Mouse (Mus musculus): ENCODE results near the gene Epb41. TPM values are rescaled to one million over a fixed set of nuclear protein-coding genes. Genes with fewer than 3 reads are reported as not detected.
A peak's percentile ranks its signal among the peaks of the same experiment; 100 is the strongest.

Epb41 gene
- polyA plus RNA-seq, 1 experiment from 2014 or later, result 65.1 TPM

GRCm38 (mm10) chr4:131920595-131921351 is 154.3 kb downstream of the Epb41 start:
- H3K9me3 ChIP-seq (replicated peaks), result no peaks in the 10 kb centered on the region
- H3K4me2 ChIP-seq, result peak overlapping the region; percentile 89
- H3K4me3 ChIP-seq (replicated peaks), result peak overlapping the region; percentile 69
- peaks cover 12% of the 10 kb centered on the region for H3K36me3 ChIP-seq
- ATAC-seq (replicated peaks; ENCODE audit: low FRiP score), result peak; percentile 8
- under 1% methylated on average over 69 of the region's 76 CpGs for WGBS
- peak overlapping the region; percentile 86 for H3K27ac ChIP-seq
- H3K9ac ChIP-seq, result peak overlapping the region; percentile 60
- H3K27me3 ChIP-seq, result peaks cover 63% of the 10 kb centered on the region
- peaks cover 91% of the 10 kb centered on the region for H3K4me1 ChIP-seq

- Histone ChIP-seq H3K9me3 (replicated peaks) (no peaks in the 10 kb centered on the region), H3K27me3 (peaks cover 66% of the 10 kb centered on the region), H3K36me3 (peaks cover 6% of the 10 kb centered on the region), H3K4me1 (peaks cover 91% of the 10 kb centered on the region), H3K9ac (peak overlapping the region; percentile 60), H3K27ac (peak overlapping the region; percentile 86), H3K4me2 (peak overlapping the region; percentile 89), H3K4me3 (replicated peaks) (peak overlapping the region; percentile 69)
- ATAC-seq (replicated peaks; ENCODE audit: low FRiP score), result no peak; the same call in 1 of the 2 replicates
- WGBS, result 2% methylated on average over 51 of the region's 51 CpGs
Observed at GRCm38 (mm10) chr4:131920141-131920594, 155.0 kb downstream of the Epb41 start.

GRCm38 (mm10) chr4:131919506-131920140 is 155.5 kb downstream of the Epb41 start:
- Histone ChIP-seq H3K27ac (peak overlapping the region; percentile 86), H3K4me3 (replicated peaks) (peak overlapping the region; percentile 69), H3K27me3 (peaks cover 64% of the 10 kb centered on the region), H3K4me2 (peak overlapping the region; percentile 89), H3K9me3 (replicated peaks) (no peaks in the 10 kb centered on the region), H3K9ac (peak overlapping the region; percentile 60; the same call in 1 of the 2 replicates), H3K36me3 (peaks cover under 1% of the 10 kb centered on the region), H3K4me1 (peaks cover 90% of the 10 kb centered on the region)
- 19% methylated on average over 15 of the region's 15 CpGs for WGBS
- ATAC-seq (replicated peaks; ENCODE audit: low FRiP score), result no peak

GRCm38 (mm10) chr4:131918711-131919500 is 156.2 kb downstream of the Epb41 start:
- H3K27me3 ChIP-seq, result peaks cover 64% of the 10 kb centered on the region
- H3K4me2 ChIP-seq, result peak overlapping the region; percentile 89
- 0 out of 2 replicates have a peak overlapping the region, but pooled peaks have one; percentile 12 for H3K9ac ChIP-seq

DNA sequence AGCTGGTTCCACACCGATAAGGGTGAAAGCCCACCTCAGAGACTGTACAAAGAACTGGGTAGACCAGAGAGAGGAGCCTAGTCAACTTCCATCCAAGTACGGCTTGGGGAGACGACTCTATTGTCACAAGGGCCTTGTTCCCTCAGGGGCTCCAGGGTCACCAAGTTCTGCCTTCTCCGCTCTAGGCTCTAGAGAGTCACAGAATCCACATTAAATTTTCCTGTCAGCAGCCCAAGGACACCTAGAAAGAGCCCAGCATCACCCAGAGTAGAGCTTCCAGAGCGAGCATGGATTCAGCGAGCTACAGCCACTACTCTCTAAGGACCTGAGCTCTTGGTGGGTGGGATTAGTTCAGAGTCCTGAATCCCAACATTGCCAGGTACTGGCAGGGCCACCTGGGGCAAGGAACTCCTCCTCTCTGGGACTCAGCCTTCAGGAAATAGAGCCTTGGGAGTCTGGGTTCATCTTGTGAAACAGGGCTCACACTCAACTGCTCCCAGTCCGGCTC is 157.0 kb downstream of the Epb41 start:
- Histone ChIP-seq H3K4me1 (peaks cover 97% of the 10 kb centered on the region), H3K27me3 (peaks cover 64% of the 10 kb centered on the region), H3K9ac (no peak overlapping the region), H3K4me3 (replicated peaks) (no peak overlapping the region), H3K9me3 (replicated peaks) (no peaks in the 10 kb centered on the region), H3K36me3 (no peaks in the 10 kb centered on the region), H3K27ac (peak overlapping the region; percentile 86), H3K4me2 (peak overlapping the region; percentile 89; the same call in 1 of the 2 replicates)
- no peak for ATAC-seq (replicated peaks; ENCODE audit: low FRiP score)
- 62% methylated on average over 7 of the region's 7 CpGs for WGBS

More at GRCm38 (mm10) chr4:131918711-131919500, 156.2 kb downstream of the Epb41 start:
- Histone ChIP-seq H3K4me1 (peaks cover 90% of the 10 kb centered on the region), H3K4me3 (replicated peaks) (no peak overlapping the region), H3K36me3 (no peaks in the 10 kb centered on the region), H3K27ac (peak overlapping the region; percentile 86), H3K9me3 (replicated peaks) (no peaks in the 10 kb centered on the region)
- WGBS, result 12% methylated on average over 15 of the region's 15 CpGs
- peak; percentile 17; the same call in 1 of the 2 replicates for ATAC-seq (replicated peaks; ENCODE audit: low FRiP score)

DNA sequence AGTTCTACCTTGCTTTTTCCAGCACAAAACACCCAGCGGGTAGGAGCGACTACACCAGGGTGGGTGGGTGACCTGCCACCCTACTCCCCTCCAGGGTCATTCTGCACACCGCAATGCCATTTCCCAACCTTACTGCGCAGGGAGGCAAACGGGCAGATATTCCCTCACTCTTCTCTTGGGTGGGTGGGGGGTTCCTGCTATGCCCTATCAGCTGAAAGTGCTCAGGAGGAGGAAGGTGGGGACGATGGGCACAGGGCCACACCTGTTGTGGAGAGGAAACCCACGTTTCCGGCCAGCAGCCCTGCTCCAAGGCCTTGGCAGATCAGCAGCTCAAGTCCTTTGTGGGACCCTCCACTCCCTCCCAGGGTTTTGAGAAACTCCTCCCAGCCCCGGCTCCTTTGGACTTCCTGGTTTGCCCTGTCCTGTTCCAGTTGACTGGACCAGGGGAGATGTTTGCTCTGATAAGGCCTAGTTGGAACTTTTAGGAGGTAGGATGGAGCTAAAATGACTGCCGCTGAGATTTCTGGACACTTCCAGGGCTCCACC is 158.0 kb downstream of the Epb41 start:
- Histone ChIP-seq H3K27me3 (peaks cover 61% of the 10 kb centered on the region), H3K9ac (no peak overlapping the region), H3K4me1 (peaks cover 94% of the 10 kb centered on the region), H3K36me3 (no peaks in the 10 kb centered on the region), H3K27ac (peak overlapping the region; percentile 86), H3K9me3 (replicated peaks) (no peaks in the 10 kb centered on the region), H3K4me3 (replicated peaks) (no peak overlapping the region), H3K4me2 (peak overlapping the region; percentile 15; the same call in 1 of the 2 replicates)
- ATAC-seq (replicated peaks; ENCODE audit: low FRiP score), result no peak
- WGBS, result 64% methylated on average over 10 of the region's 10 CpGs

DNA sequence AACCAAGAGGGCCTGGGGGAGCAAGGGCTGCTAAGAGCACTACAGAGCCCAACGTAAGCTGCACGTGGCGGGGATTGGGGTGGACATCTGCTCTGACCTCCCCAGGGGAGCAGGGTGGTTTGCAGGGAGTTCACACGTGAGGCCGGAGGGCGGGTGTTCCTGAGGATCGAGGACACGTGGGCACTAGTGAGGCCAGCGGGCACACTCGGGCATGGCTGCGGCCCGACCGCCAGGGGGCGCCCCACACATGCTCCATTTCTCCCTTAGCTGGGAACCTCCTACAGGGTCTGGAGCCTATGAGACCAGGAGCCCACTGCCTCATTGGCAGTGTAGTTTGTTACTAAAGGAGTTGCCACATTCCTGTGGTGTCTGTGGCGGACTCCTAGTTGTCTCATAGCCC is 158.7 kb downstream of the Epb41 start:
- peaks cover 58% of the 10 kb centered on the region for H3K27me3 ChIP-seq
- H3K36me3 ChIP-seq, result no peaks in the 10 kb centered on the region
- no peaks in the 10 kb centered on the region for H3K9me3 ChIP-seq (replicated peaks)

GRCm38 (mm10) chr4:131915821-131916328 is 159.2 kb downstream of the Epb41 start:
- Histone ChIP-seq H3K27me3 (peaks cover 52% of the 10 kb centered on the region), H3K36me3 (no peaks in the 10 kb centered on the region), H3K9me3 (replicated peaks) (no peaks in the 10 kb centered on the region), H3K4me3 (replicated peaks) (no peak overlapping the region), H3K4me2 (peak overlapping the region; percentile 57), H3K4me1 (peaks cover 91% of the 10 kb centered on the region), H3K9ac (0 out of 2 replicates have a peak overlapping the region, but pooled peaks have one; percentile 29), H3K27ac (peak overlapping the region; percentile 90)
- 22% methylated on average over 13 of the region's 13 CpGs for WGBS
- ATAC-seq (replicated peaks; ENCODE audit: low FRiP score), result no peak

More for the DNA sequence above, 158.7 kb downstream of the Epb41 start:
- peak overlapping the region; percentile 90 for H3K27ac ChIP-seq
- no peak for ATAC-seq (replicated peaks; ENCODE audit: low FRiP score)
- 0 out of 2 replicates have a peak overlapping the region, but pooled peaks have one; percentile 14 for H3K4me2 ChIP-seq
- 10% methylated on average over 15 of the region's 15 CpGs for WGBS
- no peak overlapping the region for H3K4me3 ChIP-seq (replicated peaks)
- peaks cover 91% of the 10 kb centered on the region for H3K4me1 ChIP-seq
- H3K9ac ChIP-seq, result no peak overlapping the region

DNA sequence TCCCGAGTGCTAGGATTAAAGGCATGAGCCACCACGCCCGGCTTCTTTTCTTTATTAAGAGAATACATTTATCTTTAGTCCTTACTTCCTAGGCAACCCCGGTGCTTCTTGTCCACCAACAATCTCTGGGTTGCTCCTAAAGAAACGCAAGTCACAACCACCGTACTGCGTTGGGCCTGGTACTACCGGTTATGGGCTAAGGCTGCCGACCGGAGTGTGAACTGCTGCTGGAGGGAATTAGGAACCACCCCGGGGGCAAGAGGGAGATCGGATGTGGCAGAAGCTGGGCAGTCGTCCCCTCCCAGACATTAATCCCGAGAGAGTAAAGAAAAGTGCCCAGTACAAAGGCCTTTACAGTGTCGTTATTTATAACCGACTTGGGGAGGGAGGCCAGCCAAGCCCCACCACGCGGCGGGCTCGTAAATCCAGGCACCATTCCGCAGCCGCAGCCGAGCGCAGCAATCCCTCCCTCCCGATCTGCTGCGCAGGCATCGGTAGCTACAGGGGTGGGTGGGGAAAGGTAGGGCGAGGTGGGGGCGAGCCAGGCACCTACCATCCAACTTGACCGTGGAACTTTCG is 160.1 kb downstream of the Epb41 start:
- H3K4me1 ChIP-seq, result peaks cover 91% of the 10 kb centered on the region
- H3K4me3 ChIP-seq (replicated peaks), result peak overlapping the region; percentile 31
- no peaks in the 10 kb centered on the region for H3K36me3 ChIP-seq

DNA sequence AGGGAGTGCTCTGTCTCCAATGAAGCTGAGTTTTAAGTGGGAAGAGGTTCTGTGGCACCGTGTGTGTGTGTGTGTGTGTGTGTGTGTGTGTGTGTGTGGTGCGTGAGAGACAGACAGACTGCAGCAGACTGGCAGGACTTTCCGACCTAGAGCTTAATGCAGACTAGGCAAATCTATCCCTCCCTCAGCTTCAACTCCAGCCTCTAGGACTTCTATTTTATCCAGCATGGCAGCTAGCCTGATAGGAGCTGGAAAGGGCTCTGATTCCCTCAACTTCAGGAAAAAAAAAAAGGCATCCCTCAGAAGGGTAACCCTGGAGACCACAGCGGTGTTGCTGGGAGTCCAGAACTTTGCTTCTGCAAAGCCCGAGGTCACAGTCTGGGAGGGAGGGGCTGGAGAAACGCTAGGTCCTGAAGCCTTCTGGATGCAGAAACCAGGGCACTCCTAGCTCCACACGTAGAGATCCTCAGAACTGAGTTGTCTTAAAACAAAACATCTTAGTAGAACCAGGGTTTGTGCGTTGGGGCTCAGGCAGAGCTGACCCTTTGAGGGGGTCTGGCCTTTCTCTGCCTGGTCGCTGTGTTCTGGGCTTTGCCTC is 161.0 kb downstream of the Epb41 start:
- Histone ChIP-seq H3K9me3 (replicated peaks) (no peaks in the 10 kb centered on the region), H3K36me3 (no peaks in the 10 kb centered on the region), H3K27ac (peak overlapping the region; percentile 90), H3K4me3 (replicated peaks) (no peak overlapping the region), H3K9ac (no peak overlapping the region), H3K4me1 (peaks cover 85% of the 10 kb centered on the region), H3K4me2 (peak overlapping the region; percentile 35; the same call in 1 of the 2 replicates), H3K27me3 (peaks cover 46% of the 10 kb centered on the region)
- WGBS, result 12% methylated on average over 9 of the region's 9 CpGs
- ATAC-seq (replicated peaks; ENCODE audit: low FRiP score), result no peak

More for the DNA sequence above, 160.1 kb downstream of the Epb41 start:
- Histone ChIP-seq H3K9ac (peak overlapping the region; percentile 29; the same call in 1 of the 2 replicates), H3K27me3 (peaks cover 49% of the 10 kb centered on the region), H3K9me3 (replicated peaks) (no peaks in the 10 kb centered on the region), H3K4me2 (peak overlapping the region; percentile 57), H3K27ac (peak overlapping the region; percentile 90)
- peak; percentile 54 for ATAC-seq (replicated peaks; ENCODE audit: low FRiP score)
- WGBS, result under 1% methylated on average over 31 of the region's 31 CpGs

Data from kidney, embryonic 15.5 days (tissue).